Mouse (Mus musculus) MEL (cell line): Measurements from ENCODE around the gene Prkcz. TPM values are rescaled to one million over a fixed set of nuclear protein-coding genes. Genes with fewer than 3 reads are reported as not detected.

ENCODE experiments used
- DNase-seq: peaks from one replicate; pipeline ENCODE4 v3.0.0; 2011; ENCODE audit warnings: low read depth, low spot score
- H3K27ac ChIP-seq: 2 replicates; pipeline ENCODE4 v1.5.1; 2012; ENCODE audit warnings: low read depth, mild to moderate bottlenecking, control low read depth, low read length, moderate library complexity; ENCODE audit not compliant: control insufficient read depth
- H3K27me3 ChIP-seq, 2 experiments: fragments of 150-350 bp in 1 of 2; sonication (generic) in 1 of 2; 2 replicates each; pipeline ENCODE4 v1.6.1; 2012; ENCODE audit warnings: low read length in 2 of 2, mild to moderate bottlenecking in 2 of 2, improper control_type of control experiment in 1 of 2, moderate library complexity in 1 of 2; ENCODE audit not compliant: insufficient read depth in 2 of 2, control insufficient read depth in 1 of 2
- H3K36me3 ChIP-seq, 2 experiments: 2 replicates each; pipeline ENCODE4 v1.6.1; 2012 to 2014; ENCODE audit warnings: low read length in 2 of 2, improper control_type of control experiment in 1 of 2, inconsistent platforms in 1 of 2, mild to moderate bottlenecking in 1 of 2; ENCODE audit not compliant: insufficient read depth in 2 of 2, control insufficient read depth in 1 of 2
- H3K4me1 ChIP-seq, 2 experiments: fragments of 150-350 bp in 1 of 2; sonication (generic) in 1 of 2; 2 replicates each; pipeline ENCODE4 v1.6.1; 2012; ENCODE audit warnings: low read length in 2 of 2, improper control_type of control experiment in 1 of 2, mild to moderate bottlenecking in 1 of 2; ENCODE audit not compliant: insufficient read depth in 2 of 2, control insufficient read depth in 1 of 2
- H3K4me3 ChIP-seq, 2 experiments: fragments of 150-350 bp in 1 of 2; sonication (generic) in 1 of 2; 2 replicates each; pipeline ENCODE4 v1.5.1; 2012; ENCODE audit warnings: low read depth in 2 of 2, low read length in 2 of 2, mild to moderate bottlenecking in 2 of 2, moderate library complexity in 2 of 2, control low read depth in 1 of 2, improper control_type of control experiment in 1 of 2; ENCODE audit not compliant: control insufficient read depth in 1 of 2, insufficient read depth in 1 of 2
- H3K79me2 ChIP-seq: 2 replicates; pipeline ENCODE4 v1.6.1; 2012; ENCODE audit warnings: mild to moderate bottlenecking, low read length, moderate library complexity; ENCODE audit not compliant: control insufficient read depth, poor library complexity, insufficient read depth
- H3K9ac ChIP-seq: 2 replicates; pipeline ENCODE4 v1.6.1; 2012; ENCODE audit warnings: low read depth, mild to moderate bottlenecking, control low read depth, low read length, moderate library complexity; ENCODE audit not compliant: control insufficient read depth, poor library complexity, severe bottlenecking
- H3K9me3 ChIP-seq: fragments of 150-350 bp; sonication (generic); replicated peaks from 2 replicates; pipeline ENCODE4 v1.6.1; 2012; ENCODE audit warnings: mild to moderate bottlenecking, low read length, improper control_type of control experiment, moderate library complexity; ENCODE audit not compliant: insufficient read depth
- BHLHE40 ChIP-seq: IDR thresholded peaks from 2 replicates; pipeline ENCODE4 v1.6.1; 2012; ENCODE audit warnings: low read depth, mild to moderate bottlenecking, inconsistent platforms, low read length, improper control_type of control experiment, borderline replicate concordance
- E2F4 ChIP-seq: IDR thresholded peaks from 2 replicates; pipeline ENCODE4 v1.6.1; 2011; ENCODE audit warnings: low read depth, low read length, improper control_type of control experiment, borderline replicate concordance
- ELF1 ChIP-seq: IDR thresholded peaks from 2 replicates; pipeline ENCODE4 v1.6.1; 2014; ENCODE audit warnings: low read depth, mild to moderate bottlenecking, inconsistent platforms, low read length, improper control_type of control experiment, moderate library complexity
- GATA1 ChIP-seq: IDR thresholded peaks from 2 replicates; pipeline ENCODE4 v1.6.1; 2011; ENCODE audit warnings: low read depth, low read length, improper control_type of control experiment
- KAT2A ChIP-seq: conservative IDR thresholded peaks from 2 replicates; pipeline ENCODE4 v1.6.1; 2012; ENCODE audit warnings: low read depth, low read length, improper control_type of control experiment, inconsistent platforms
- MAX ChIP-seq: IDR thresholded peaks from 2 replicates; pipeline ENCODE4 v1.6.1; 2011; ENCODE audit warnings: low read length, improper control_type of control experiment
- MAZ ChIP-seq: IDR thresholded peaks from 2 replicates; pipeline ENCODE4 v1.6.1; 2012; ENCODE audit warnings: low read depth, mild to moderate bottlenecking, inconsistent platforms, low read length, improper control_type of control experiment
- MEF2A ChIP-seq: IDR thresholded peaks from 2 replicates; pipeline ENCODE4 v1.6.1; 2014; ENCODE audit warnings: low read depth, mild to moderate bottlenecking, inconsistent platforms, low read length, improper control_type of control experiment; ENCODE audit not compliant: poor library complexity, insufficient replicate concordance, severe bottlenecking; ENCODE audit errors: extremely low read depth
- MXI1 ChIP-seq: IDR thresholded peaks from 2 replicates; pipeline ENCODE4 v1.6.1; 2011; ENCODE audit warnings: mild to moderate bottlenecking, low read depth, low read length, improper control_type of control experiment
- NELFE ChIP-seq: IDR thresholded peaks from 2 replicates; pipeline ENCODE4 v1.6.1; 2011; ENCODE audit warnings: low read depth, low read length, improper control_type of control experiment
- POLR2AphosphoS2 ChIP-seq: IDR thresholded peaks from 2 replicates; pipeline ENCODE4 v1.6.1; 2011; ENCODE audit warnings: low read length, improper control_type of control experiment
- RCOR1 ChIP-seq: IDR thresholded peaks from 2 replicates; pipeline ENCODE4 v1.6.1; 2012; ENCODE audit warnings: low read depth, mild to moderate bottlenecking, inconsistent platforms, low read length, improper control_type of control experiment
- SIN3A ChIP-seq: IDR thresholded peaks from 2 replicates; pipeline ENCODE4 v1.6.1; 2012; ENCODE audit warnings: low read length, improper control_type of control experiment, inconsistent platforms
- TBP ChIP-seq: IDR thresholded peaks from 2 replicates; pipeline ENCODE4 v1.8.0; 2011; ENCODE audit warnings: low read depth, low read length, improper control_type of control experiment
- USF1 ChIP-seq: IDR thresholded peaks from 2 replicates; pipeline ENCODE4 v1.6.1; 2014; ENCODE audit warnings: low read depth, mild to moderate bottlenecking, inconsistent platforms, low read length, improper control_type of control experiment, moderate library complexity
- ZC3H11A ChIP-seq: IDR thresholded peaks from 2 replicates; pipeline ENCODE4 v1.6.1; 2012; ENCODE audit warnings: low read depth, mild to moderate bottlenecking, inconsistent platforms, low read length, improper control_type of control experiment
- ZKSCAN1 ChIP-seq: IDR thresholded peaks from 2 replicates; pipeline ENCODE4 v1.6.1; 2012; ENCODE audit warnings: low read depth, mild to moderate bottlenecking, inconsistent platforms, low read length, improper control_type of control experiment, moderate library complexity
- ZNF384 ChIP-seq: IDR thresholded peaks from 2 replicates; pipeline ENCODE4 v1.6.1; 2012; ENCODE audit warnings: low read depth, mild to moderate bottlenecking, inconsistent platforms, low read length, improper control_type of control experiment
- polyA plus RNA-seq, 2 experiments: library from polyadenylated mRNA; stranded (reverse) in 1 of 2; unstranded in 1 of 2; fragments of >175 nt in 1 of 2; fragments of >200 nt in 1 of 2; gene quantifications; 2 replicates each; pipeline versions ENCODE4 v1.2.1 to v1.2.4; 2012; ENCODE audit warnings: low replicate concordance in 2 of 2, low read depth in 1 of 2; ENCODE audit not compliant: insufficient read length in 2 of 2, insufficient read depth in 1 of 2, missing spikeins in 1 of 2
- total RNA-seq: library from RNA; depleted of rRNA; stranded (reverse); fragments of 300-350 nt; gene quantifications from 2 replicates; pipeline ENCODE4 v1.2.3, GENCODE M21; 2012

The Prkcz gene
- total and polyA plus RNA-seq, 3 experiments: 0.12 to 0.92 TPM; not detected in 1

- Histone ChIP-seq H3K27me3 (peaks cover 0 to 1% of the 10 kb centered on the region in 2 experiments; a peak in 1 of 4 replicates), H3K27ac (no peak overlapping the region), H3K4me1 (peaks cover 0 to 16% of the 10 kb centered on the region in 2 experiments; a peak in 2 of 4 replicates), H3K79me2 (no peaks in the 10 kb centered on the region), H3K9me3 (no peaks in the 10 kb centered on the region), H3K9ac (no peak overlapping the region), H3K36me3 (peaks cover 0 to 3% of the 10 kb centered on the region in 2 experiments; a peak in 2 of 4 replicates), H3K4me3 (no peak overlapping the region)
- no peak for TF ChIP-seq USF1
- TF ChIP-seq KAT2A: no peak
- TF ChIP-seq MAZ: no peak
- no peak for TF ChIP-seq ZC3H11A
- no peak for TF ChIP-seq ZKSCAN1
- no peak for TF ChIP-seq MXI1
- no peak for TF ChIP-seq TBP
- no peak for TF ChIP-seq SIN3A
- no peak for TF ChIP-seq POLR2AphosphoS2
- no peak for TF ChIP-seq ZNF384
- TF ChIP-seq ELF1: no peak
- TF ChIP-seq MEF2A: no peak
- no peak for DNase-seq
Observed at GRCm38 (mm10) chr4:155280768-155281121, 80.4 kb downstream of the Prkcz start.

GRCm38 (mm10) chr4:155279926-155280767 lies 81.0 kb downstream of the Prkcz start:
- Histone ChIP-seq H3K4me1 (peaks cover 0 to 16% of the 10 kb centered on the region in 2 experiments; a peak in 2 of 4 replicates), H3K79me2 (no peaks in the 10 kb centered on the region), H3K9ac (no peak overlapping the region), H3K9me3 (no peaks in the 10 kb centered on the region), H3K27ac (no peak overlapping the region), H3K27me3 (peaks cover 0 to 1% of the 10 kb centered on the region in 2 experiments; a peak in 1 of 4 replicates), H3K4me3 (no peak overlapping the region), H3K36me3 (peaks cover 0 to 3% of the 10 kb centered on the region in 2 experiments; a peak in 2 of 4 replicates)
- TF ChIP-seq BHLHE40 (peak; percentile 78), MAX (no peak), GATA1 (0 out of 2 replicates have a peak, but pooled peaks have one; percentile 53), SIN3A (no peak), E2F4 (no peak), NELFE (no peak), RCOR1 (no peak)
- DNase-seq: peak; percentile 65
